Mouse (Mus musculus): Measurements from ENCODE around the gene Sec63.
A peak's percentile ranks its signal among the peaks of the same experiment; 100 is the strongest.

Gene Sec63

GRCm38 (mm10) chr10:42760999-42761900 lies at the start of gene Sec63:
Sec63 (plus strand) TSS chr10:42761496.
- peak; percentile 99 for DNase-seq

- no peak for DNase-seq
Measured at GRCm38 (mm10) chr10:42714676-42715075, 46.6 kb upstream of the Sec63 start.

- no peak for DNase-seq
Measured at GRCm38 (mm10) chr10:42715366-42716035, 45.8 kb upstream of the Sec63 start.

GRCm38 (mm10) chr10:42722116-42722515 lies 39.2 kb upstream of the Sec63 start:
- no peak for DNase-seq

GRCm38 (mm10) chr10:42723275-42724232 lies 37.7 kb upstream of the Sec63 start:
- DNase-seq = no peak

GRCm38 (mm10) chr10:42729607-42730006 lies 31.7 kb upstream of the Sec63 start:
- DNase-seq = no peak

- DNase-seq = no peak
Measured at GRCm38 (mm10) chr10:42734546-42735060, 26.7 kb upstream of the Sec63 start.

GRCm38 (mm10) chr10:42751813-42752212 lies 9.5 kb upstream of the Sec63 start:
- no peak for DNase-seq

- no peak for DNase-seq
Measured at GRCm38 (mm10) chr10:42754341-42754740, 7.0 kb upstream of the Sec63 start.

GRCm38 (mm10) chr10:42759741-42760140 lies 1.6 kb upstream of the Sec63 start:
- DNase-seq = no peak

GRCm38 (mm10) chr10:42760329-42760728 lies 967 bp upstream of the Sec63 start:
- DNase-seq = no peak

GRCm38 (mm10) chr10:42761901-42762669 lies 789 bp downstream of the Sec63 start:
- peak; percentile 35 for DNase-seq

- no peak for DNase-seq
Measured at GRCm38 (mm10) chr10:42762670-42763058, 1.4 kb downstream of the Sec63 start.

- DNase-seq = no peak
Measured at GRCm38 (mm10) chr10:42763246-42763645, 1.9 kb downstream of the Sec63 start.

GRCm38 (mm10) chr10:42765344-42765743 lies 4.0 kb downstream of the Sec63 start:
- DNase-seq = no peak

GRCm38 (mm10) chr10:42775450-42775849 lies 14.2 kb downstream of the Sec63 start:
- DNase-seq = no peak

- no peak for DNase-seq
Measured at GRCm38 (mm10) chr10:42780753-42781152, 19.5 kb downstream of the Sec63 start.

- DNase-seq = no peak
Measured at GRCm38 (mm10) chr10:42781672-42782071, 20.4 kb downstream of the Sec63 start.

- no peak for DNase-seq
Measured at GRCm38 (mm10) chr10:42800922-42801321, 39.6 kb downstream of the Sec63 start.

- DNase-seq = no peak
Measured at GRCm38 (mm10) chr10:42825923-42826322, 64.6 kb downstream of the Sec63 start.

- no peak for DNase-seq
Measured at GRCm38 (mm10) chr10:42827155-42827554, 65.9 kb downstream of the Sec63 start.

- DNase-seq = no peak
Measured at GRCm38 (mm10) chr10:42830007-42830406, 68.7 kb downstream of the Sec63 start.

All from right cerebral cortex, postnatal 14 days (tissue).